Mouse (Mus musculus): ENCODE measurements around the gene Braf. TPM values are rescaled to one million over a fixed set of nuclear protein-coding genes. Genes with fewer than 3 reads are reported as not detected.
A peak's percentile ranks its signal among the peaks of the same experiment; 100 is the strongest.

Gene Braf
- polyA plus RNA-seq, 1 experiment, result 49.5 TPM

DNA sequence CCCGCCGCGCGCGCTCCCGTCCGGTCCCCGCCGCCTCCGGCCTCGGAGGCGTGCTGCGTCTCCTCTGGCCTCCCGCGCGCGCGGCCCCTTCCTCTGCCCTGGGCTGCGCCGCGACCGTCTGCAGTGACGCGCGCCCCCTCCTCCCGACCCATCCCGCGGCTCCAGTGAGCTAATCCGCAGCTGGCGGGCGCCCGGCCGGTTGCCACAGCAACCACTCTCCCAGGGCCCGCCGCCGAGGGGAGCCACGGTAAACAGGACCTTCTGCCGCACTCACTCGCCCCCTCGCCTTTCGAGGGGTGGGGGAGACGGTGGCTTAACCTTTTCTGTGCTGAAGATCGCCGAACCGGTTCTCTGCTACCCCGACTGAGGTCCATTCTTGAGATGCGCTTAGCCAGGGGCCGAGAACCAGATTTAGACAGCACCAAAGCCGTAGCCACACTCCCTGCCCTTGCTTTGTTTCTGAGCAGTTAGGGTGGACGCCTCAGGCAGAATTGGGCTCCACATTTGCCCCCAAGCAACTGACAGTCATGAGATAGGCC, 167.5 kb downstream of the Braf start, which contains the start of gene Dennd2a:
Gene Dennd2a, minus strand, starts transcription at position 145 of the 539 bp plus-strand sequence.
- peak within 1 kb of the TSS; percentile 79 for H3K27ac ChIP-seq (ENCODE audit: control insufficient read depth, insufficient read depth, low read depth, low read length)
- H3K4me1 ChIP-seq (ENCODE audit: control insufficient read depth, insufficient read depth, low read length), result peaks cover 12% of the 10 kb centered on the region
- peak; percentile 62 for TF ChIP-seq POLR2A (IDR thresholded peaks at IDR 0.05; ENCODE audit: control insufficient read depth, low read depth, low read length)
- TF ChIP-seq CTCF (IDR thresholded peaks at IDR 0.05; ENCODE audit: control insufficient read depth, insufficient read depth, insufficient replicate concordance, low read depth, low read length), result no peak
- H3K4me3 ChIP-seq (ENCODE audit: control insufficient read depth, low read depth, low read length), result peak within 1 kb of the TSS; percentile 93
- no peaks in the 10 kb centered on the region for H3K27me3 ChIP-seq (ENCODE audit: control insufficient read depth, insufficient read depth, low read length)
- no peaks in the 10 kb centered on the region for H3K36me3 ChIP-seq (ENCODE audit: control insufficient read depth, insufficient read depth, low read length)

DNA sequence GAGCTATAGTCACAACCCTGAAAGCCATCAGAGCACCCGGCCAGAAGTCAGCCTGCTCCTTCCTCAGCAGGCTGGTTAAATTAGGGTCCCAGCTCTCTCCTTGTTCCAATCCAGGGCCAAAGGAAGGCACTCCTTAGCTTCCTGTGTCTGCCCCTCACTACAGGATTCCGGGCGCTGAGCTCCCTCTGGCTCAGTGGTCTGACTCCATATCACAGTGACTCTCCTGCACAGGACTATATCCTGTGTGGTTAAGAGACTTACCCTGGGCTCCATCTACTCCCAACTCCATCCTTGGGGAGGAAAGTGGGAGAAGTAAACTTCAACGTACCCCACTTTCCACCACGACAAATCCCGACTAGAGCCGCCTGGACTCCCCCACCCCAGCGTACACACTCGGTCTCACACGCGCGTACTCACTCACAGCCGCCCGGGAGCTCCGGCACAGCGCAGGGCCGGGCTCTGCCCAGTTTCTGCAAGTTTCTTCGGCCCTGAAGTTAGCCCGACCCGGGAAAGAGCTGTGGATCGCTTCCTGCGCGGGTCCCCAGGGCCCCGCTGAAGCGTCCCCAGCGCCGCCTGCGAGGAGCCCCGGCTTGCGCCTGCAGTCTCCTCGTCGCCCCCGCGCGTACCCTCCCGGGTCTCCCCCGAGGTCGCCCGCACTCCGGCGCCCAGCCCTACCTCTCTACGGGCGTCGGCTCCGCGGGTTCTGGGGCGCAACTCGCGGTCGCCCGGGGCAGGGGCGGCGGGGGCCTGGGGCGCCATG, 168.2 kb downstream of the Braf start:
- H3K4me1 ChIP-seq (ENCODE audit: control insufficient read depth, insufficient read depth, low read length), result peaks cover 12% of the 10 kb centered on the region
- TF ChIP-seq CTCF (IDR thresholded peaks at IDR 0.05; ENCODE audit: control insufficient read depth, insufficient read depth, insufficient replicate concordance, low read depth, low read length) (no peak), POLR2A (IDR thresholded peaks at IDR 0.05; ENCODE audit: control insufficient read depth, low read depth, low read length) (no peak)
- no peaks in the 10 kb centered on the region for H3K27me3 ChIP-seq (ENCODE audit: control insufficient read depth, insufficient read depth, low read length)
- no peak overlapping the region; the same call in 1 of the 2 replicates for H3K27ac ChIP-seq (ENCODE audit: control insufficient read depth, insufficient read depth, low read depth, low read length)
- H3K36me3 ChIP-seq (ENCODE audit: control insufficient read depth, insufficient read depth, low read length), result no peaks in the 10 kb centered on the region
- peak overlapping the region; percentile 93 for H3K4me3 ChIP-seq (ENCODE audit: control insufficient read depth, low read depth, low read length)

DNA sequence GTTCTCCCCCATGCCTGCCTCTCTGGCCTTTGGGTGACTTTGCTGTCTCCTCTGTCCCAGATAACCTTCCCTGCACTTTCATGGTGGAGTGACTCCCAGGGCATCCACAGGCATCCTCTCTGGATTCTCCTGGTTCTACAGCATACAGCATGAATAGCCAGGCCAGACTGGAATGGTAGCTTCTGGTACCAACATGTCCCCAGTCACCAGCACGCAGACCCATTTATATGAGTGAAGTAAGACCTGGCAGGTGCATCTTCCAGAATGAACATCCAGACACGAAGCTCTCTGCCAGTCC, 169.7 kb downstream of the Braf start:
- no peak overlapping the region for H3K27ac ChIP-seq (ENCODE audit: control insufficient read depth, insufficient read depth, low read depth, low read length)
- no peaks in the 10 kb centered on the region for H3K36me3 ChIP-seq (ENCODE audit: control insufficient read depth, insufficient read depth, low read length)
- H3K4me3 ChIP-seq (ENCODE audit: control insufficient read depth, low read depth, low read length), result no peak overlapping the region
- H3K27me3 ChIP-seq (ENCODE audit: control insufficient read depth, insufficient read depth, low read length), result no peaks in the 10 kb centered on the region
- TF ChIP-seq CTCF (IDR thresholded peaks at IDR 0.05; ENCODE audit: control insufficient read depth, insufficient read depth, insufficient replicate concordance, low read depth, low read length) (no peak), POLR2A (IDR thresholded peaks at IDR 0.05; ENCODE audit: control insufficient read depth, low read depth, low read length) (no peak)
- H3K4me1 ChIP-seq (ENCODE audit: control insufficient read depth, insufficient read depth, low read length), result peaks cover 12% of the 10 kb centered on the region

DNA sequence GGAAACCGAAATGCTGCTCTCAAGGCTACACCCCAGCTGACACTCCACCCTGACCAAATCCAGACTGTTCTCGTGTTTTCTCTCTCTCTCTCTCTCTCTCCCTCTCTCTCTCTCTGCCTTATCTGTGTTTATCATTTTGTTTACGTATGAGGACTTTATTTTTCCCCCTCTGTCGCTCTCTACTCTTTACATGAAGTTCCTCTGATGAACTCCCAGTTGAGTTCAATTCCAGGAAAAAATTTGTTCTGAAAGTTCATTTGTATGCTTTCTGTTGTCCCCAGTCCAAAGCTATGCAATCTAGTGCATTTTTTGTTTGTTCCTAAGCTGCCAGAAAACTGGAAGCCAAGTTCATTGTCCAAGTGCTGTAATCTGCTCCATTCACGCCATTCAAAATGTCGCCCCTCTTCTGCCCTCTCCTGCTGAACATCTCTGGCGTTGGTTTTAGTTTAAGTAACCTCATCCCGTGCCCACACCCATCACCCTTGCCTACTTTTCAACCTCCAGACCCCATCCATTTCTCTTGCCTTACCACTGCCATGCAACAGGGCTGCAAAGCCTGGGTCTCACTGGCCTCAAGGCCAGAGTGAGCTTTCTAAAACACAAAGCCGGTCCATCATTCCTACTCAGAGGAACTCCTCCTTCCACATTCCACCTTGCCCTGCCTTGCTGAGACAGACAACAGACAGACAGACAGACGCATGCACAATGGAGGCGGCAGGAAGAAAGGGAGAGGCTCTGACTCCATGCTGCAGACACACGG, 170.2 kb downstream of the Braf start:
- Histone ChIP-seq H3K27ac (ENCODE audit: control insufficient read depth, insufficient read depth, low read depth, low read length) (no peak overlapping the region), H3K4me1 (ENCODE audit: control insufficient read depth, insufficient read depth, low read length) (peaks cover 12% of the 10 kb centered on the region), H3K4me3 (ENCODE audit: control insufficient read depth, low read depth, low read length) (no peak overlapping the region), H3K36me3 (ENCODE audit: control insufficient read depth, insufficient read depth, low read length) (no peaks in the 10 kb centered on the region), H3K27me3 (ENCODE audit: control insufficient read depth, insufficient read depth, low read length) (no peaks in the 10 kb centered on the region)
- TF ChIP-seq POLR2A (IDR thresholded peaks at IDR 0.05; ENCODE audit: control insufficient read depth, low read depth, low read length), result no peak
- TF ChIP-seq CTCF (IDR thresholded peaks at IDR 0.05; ENCODE audit: control insufficient read depth, insufficient read depth, insufficient replicate concordance, low read depth, low read length), result no peak

Other genes starting within 250 kb of the Braf start
- 9.5 and 10.0 TPM in 2 replicates for gene Dennd2a, start 167.6 kb downstream of the Braf start, polyA plus RNA-seq (2012; rRNA removed)
- 4.2 and 5.5 TPM in 2 replicates for gene Adck2, start 151.6 kb downstream of the Braf start, polyA plus RNA-seq (2012; rRNA removed)
- gene Gm42420, start 139.7 kb downstream of the Braf start, polyA plus RNA-seq (2012; rRNA removed), result 0.90 and 1.0 TPM in 2 replicates
- gene Ndufb2, start 132.9 kb downstream of the Braf start, polyA plus RNA-seq (2012; rRNA removed), result 127 and 128 TPM in 2 replicates
- gene Mrps33, start 85.5 kb upstream of the Braf start, polyA plus RNA-seq (2012; rRNA removed), result 38.4 and 43.7 TPM in 2 replicates
- 10.8 and 11.8 TPM in 2 replicates for gene Tmem178b, start 147.8 kb upstream of the Braf start, polyA plus RNA-seq (2012; rRNA removed)

Data from testis, adult 2 months (tissue).